Mouse (Mus musculus): ENCODE data around the gene Olfr59. TPM values are rescaled to one million over a fixed set of nuclear protein-coding genes. Genes with fewer than 3 reads are reported as not detected.

Olfr59 gene
- polyA plus RNA-seq (2012; rRNA removed): not detected in 2 replicates

DNA sequence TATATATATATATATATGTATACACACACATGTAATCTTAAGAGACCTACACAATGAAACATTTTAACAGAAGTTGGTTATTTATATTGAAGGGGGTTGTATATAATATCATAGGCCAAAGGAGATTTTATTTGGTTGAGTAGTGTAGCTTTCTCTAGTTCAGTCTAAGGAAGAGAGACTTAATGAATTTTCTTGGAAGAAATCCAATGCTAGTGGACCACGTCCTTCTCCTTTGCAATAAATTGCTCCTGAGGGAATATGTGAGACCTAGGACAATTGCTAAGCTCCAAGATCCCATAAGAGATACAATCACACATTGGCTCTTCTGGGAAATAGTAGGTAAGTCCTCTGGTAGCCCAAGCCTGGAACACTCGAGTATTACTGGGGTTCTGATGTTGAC is at the start of gene Olfr59:
Gene Olfr59 (plus strand): TSS at position 301 of the 400 bp plus-strand sequence.

DNA sequence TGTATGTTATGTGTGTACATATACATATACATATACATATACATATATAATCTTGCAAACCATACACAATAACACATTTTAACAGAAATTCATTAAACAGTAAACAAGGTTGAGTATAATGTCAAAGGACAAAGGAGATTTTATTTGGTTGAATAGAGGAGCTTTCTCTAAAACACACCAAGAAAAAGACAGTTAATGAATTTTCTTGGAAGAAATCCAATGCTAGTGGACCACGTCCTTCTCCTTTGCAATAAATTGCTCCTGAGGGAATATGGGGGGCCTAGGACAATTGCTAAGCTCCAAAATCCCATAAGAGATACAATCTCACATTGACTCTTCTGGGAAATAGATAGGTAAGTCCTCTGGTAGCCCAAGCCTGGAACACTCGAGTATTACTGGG is 24.0 kb upstream of the Olfr59 start, which contains the start of gene Olfr406:
Gene Olfr406 (plus strand): TSS at position 301 of the 400 bp plus-strand sequence.

GRCm38 (mm10) chr11:74337931-74338330 is 54.4 kb downstream of the Olfr59 start, which contains the start of gene Olfr410:
Olfr410 (minus strand) TSS chr11:74338031.

Other genes with a start within 250 kb of the Olfr59 start
- not detected in 2 replicates for gene Olfr139, start 227.2 kb upstream of the Olfr59 start, polyA plus RNA-seq (2012; rRNA removed)
- not detected in 2 replicates for gene Olfr399, start 227.1 kb upstream of the Olfr59 start, polyA plus RNA-seq (2012; rRNA removed)
- not detected in 2 replicates for gene Zfp616, start 213.8 kb upstream of the Olfr59 start, polyA plus RNA-seq (2012; rRNA removed)
- gene Olfr401, start 170.0 kb upstream of the Olfr59 start, polyA plus RNA-seq (2012; rRNA removed): not detected in 2 replicates
- not detected in 2 replicates for gene Olfr402, start 130.2 kb upstream of the Olfr59 start, polyA plus RNA-seq (2012; rRNA removed)
- not detected in 2 replicates for gene Olfr403, start 97.5 kb upstream of the Olfr59 start, polyA plus RNA-seq (2012; rRNA removed)
- gene Olfr43, start 72.4 kb upstream of the Olfr59 start, polyA plus RNA-seq (2012; rRNA removed): not detected in 2 replicates
- not detected in 2 replicates for gene Olfr406, start 23.9 kb upstream of the Olfr59 start, polyA plus RNA-seq (2012; rRNA removed)
- gene Olfr410, start 54.3 kb downstream of the Olfr59 start, polyA plus RNA-seq (2012; rRNA removed): not detected in 2 replicates
- not detected in 2 replicates for gene Olfr411, start 68.9 kb downstream of the Olfr59 start, polyA plus RNA-seq (2012; rRNA removed)
- gene Olfr412, start 78.3 kb downstream of the Olfr59 start, polyA plus RNA-seq (2012; rRNA removed): not detected in 2 replicates

Measured in liver, embryonic 14 days (tissue).